Mouse (Mus musculus) retina, postnatal 7 days (tissue): ENCODE measurements around the gene Gse1.

Experiments
- DNase-seq: peaks from one replicate; pipeline ENCODE4 v3.0.0-alpha.2; 2012; ENCODE audit warnings: low read depth, low spot score

Gene Gse1

DNA sequence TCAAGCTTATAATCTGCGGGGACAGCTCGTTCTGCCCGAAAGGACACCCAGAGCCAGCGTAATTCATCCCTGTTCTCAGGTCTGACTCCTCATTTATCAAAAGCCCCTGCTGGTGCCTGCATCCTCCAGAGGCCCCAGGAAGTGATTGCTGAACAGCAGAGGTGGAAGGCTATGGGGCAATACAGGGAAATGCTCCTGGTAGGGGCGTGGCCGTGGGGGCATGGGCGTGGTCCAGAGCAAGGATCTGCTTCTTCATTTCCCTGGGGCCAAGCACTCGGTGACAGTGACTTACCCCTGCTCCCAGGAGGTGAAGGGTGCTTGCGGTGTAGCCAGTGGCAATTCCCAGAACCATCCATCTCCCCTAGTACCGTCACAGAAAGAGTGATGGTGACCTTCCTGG is 217.0 kb downstream of the Gse1 start:
- DNase-seq, result no peak

DNA sequence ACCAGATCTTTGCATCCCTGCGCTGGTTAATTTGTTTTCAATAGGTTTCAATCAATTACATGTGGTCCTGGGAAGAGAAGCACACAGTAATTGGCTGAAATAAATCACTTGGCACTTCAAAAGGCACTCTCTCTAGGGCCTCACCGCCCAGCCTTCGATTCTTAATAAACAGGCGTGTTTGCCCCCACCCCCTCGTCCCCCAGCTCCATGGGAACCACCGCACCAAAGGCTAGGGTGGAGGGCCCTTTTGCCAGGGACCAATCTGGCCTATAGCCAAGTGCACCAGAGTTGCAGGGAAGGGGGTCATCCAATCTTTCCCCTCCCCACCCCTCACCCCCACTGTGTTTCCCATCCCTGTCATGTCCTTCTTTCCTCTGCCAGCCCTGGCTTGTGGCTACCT is 219.9 kb downstream of the Gse1 start:
- no peak for DNase-seq

DNA sequence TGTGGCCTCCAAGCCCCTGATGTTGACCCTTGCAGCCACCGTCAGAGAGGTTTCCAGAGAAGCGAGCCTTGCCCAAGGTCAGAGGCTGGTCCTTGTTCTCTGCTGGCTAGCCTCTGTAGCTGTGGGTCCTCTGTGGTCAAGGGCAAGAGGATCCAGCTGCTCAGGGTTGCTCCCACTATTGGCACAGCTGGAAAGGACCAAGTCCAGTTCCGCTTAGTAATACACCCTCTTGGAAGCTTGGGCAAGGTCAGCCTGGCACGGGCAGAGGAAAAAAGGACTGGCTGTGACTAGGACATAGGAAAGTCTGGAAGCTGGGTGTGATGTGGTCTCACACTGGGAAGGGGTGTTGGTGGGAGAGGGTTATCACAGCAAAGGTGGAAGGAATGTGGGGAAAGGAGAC is 220.9 kb downstream of the Gse1 start:
- DNase-seq, result no peak

DNA sequence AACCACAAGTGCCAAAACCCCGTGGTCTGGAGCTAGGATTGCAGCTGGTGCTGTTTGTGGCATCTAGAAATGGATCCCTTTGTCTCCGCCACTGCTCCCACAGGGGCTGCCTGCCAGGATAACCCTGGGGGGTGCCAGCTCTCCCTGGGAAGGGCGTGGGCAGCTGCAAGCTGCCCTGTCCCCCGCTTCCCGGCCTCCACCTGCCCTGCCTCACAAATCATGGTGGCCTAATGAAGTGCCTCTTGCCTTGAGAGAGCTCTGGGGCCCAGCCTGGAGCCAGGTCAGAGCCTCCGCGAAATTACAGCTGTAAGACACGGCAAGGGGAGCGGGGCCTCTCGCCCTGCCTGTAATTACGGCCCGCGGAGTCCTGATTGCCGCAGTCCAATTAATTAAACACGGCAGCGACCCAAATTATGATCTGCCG is 221.4 kb downstream of the Gse1 start:
- DNase-seq, result no peak

DNA sequence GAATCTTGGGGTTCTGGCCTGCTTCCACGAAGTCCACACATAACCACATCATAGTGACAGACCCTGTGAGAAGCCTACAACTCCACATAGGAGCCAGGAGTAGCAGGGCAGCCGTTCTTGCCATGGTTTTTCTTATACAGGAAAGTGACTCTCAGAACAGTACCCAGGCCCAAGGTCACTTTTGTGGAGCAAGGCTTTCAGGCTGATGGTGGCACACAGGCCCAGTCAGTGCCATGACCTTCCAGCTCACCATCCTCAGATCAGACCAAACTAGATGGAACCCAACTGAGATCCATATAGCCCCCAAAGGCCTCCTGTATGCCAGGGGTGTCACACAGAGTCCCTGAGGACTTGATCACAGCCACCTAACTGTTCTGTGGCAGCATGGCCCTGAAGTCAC is 223.9 kb downstream of the Gse1 start:
- DNase-seq, result no peak

DNA sequence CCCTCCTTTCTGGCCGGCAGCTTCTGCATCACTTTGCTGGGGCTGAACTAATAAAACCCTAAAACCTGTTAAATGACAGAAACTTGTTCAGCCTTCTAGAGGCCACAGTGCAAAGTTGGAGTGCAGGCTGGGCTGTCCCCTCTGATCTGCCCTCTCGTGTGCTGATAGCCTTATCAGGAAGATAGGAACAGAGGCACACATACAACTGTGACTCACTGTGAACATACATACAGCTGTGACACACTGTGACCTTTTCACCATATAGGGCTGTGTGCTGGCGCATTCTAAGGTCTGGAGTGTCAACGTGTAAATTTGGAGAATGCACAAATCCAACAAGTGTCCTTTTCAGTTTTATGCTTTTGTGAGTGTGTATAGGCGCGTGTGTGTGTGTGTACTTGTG is 226.1 kb downstream of the Gse1 start:
- DNase-seq, result no peak

DNA sequence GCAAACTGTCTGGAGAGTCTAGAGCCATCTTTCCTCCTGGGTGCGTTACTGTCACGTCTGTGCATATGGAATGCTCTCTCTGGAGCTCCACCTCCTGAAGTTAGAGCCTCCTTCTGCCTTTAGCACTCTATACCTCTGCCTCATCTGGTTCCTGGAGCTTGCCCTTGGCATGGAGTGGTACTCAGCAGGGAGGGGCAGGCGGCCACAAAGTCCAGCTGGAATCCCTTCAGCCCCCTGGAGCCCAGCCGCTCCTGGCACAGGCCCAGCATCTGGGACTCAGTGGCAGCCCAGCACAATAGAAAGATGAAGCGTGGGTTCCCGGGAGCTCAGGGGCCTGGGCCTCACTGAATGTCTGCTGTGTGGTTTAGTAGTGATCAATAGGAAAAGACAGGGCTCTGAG is 232.1 kb downstream of the Gse1 start:
- no peak for DNase-seq

DNA sequence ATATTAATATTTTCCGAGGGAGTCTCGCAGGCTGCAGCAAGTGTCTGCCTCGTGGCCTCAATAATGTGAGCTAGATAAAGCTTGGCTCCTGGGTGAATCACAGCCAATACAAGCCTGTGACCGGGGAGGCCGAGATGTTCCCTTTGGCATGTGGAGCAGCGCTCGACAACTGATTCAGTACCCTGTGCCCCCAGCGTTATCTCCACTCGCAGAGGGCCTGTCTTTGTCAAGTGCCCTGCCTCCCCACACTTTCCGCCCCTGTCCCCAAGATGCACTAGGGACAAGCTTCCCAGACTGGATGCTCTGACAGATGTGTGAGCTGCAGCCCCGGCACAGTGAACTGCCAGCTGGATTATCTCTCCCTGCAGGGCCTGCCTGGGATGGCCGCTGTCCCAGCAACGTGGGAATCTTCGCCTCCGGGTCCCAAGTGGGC is 233.9 kb downstream of the Gse1 start:
- DNase-seq, result no peak

DNA sequence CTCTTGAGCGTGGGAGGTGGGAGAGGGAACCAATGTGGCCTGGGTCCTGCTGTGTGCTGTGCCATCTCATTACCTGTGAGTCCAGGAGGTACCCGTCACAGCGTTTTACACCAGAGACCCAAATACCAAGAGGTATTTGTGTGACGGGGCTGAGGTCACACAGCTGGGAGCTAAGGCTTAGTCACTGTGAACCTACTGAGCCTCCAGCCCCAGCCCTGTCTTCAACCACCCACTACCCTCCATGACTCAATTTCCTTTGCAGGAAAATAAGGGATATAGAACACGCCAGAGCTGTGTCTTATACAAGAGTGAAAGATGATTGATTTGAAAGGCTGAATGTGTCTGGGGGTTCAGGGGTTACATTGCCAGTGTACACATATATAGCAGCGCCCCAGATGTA is 234.4 kb downstream of the Gse1 start:
- no peak for DNase-seq

DNA sequence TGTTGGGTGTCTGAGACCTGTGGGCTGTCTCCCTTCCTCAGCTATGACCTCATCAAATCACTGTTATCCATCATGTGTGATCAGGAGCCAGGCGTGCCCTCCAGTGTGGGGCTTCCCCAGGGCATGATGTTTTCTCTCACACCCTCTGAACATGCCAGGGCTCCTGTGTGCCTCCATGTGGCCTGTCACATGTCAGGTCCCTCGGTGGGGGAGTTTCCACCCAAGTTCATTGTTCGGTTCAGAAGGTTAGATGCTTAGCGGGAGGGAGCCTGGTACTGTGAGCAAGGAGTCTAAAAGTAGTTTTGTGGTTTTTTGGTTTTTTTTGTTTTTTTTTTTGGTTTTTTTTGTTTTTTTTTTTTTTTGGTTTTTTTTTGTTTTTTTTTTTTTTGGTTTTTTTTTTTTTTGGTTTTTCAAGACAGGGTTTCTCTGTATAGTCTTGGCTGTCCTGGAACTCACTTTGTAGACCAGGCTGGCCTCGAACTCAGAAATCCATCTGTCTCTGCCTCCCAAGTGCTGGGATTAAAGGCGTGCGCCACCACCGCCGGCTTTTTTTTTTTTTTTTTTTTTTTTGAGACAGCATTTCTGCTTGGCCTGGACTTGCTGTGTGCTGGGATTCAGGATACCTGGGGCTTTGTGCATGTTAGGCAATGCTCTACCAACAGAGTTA is 235.8 kb downstream of the Gse1 start:
- DNase-seq, result no peak

DNA sequence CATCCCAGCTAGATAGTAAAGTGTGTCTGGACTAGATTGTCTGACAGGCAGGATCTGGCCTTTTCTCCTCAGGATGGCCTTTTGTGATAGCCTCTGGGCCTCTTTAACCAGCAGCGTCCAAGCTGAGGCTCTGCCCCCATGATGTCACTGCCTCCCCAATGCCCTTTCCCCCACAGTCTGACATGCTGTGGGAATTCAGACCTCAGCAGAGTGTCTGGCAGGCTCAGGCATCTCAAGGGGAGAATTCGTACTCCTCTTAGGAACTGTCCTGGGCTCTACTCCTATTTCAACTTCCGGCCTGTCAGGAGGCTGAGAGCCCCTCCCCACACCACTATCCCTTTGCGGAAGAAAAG is 236.3 kb downstream of the Gse1 start:
- no peak for DNase-seq

DNA sequence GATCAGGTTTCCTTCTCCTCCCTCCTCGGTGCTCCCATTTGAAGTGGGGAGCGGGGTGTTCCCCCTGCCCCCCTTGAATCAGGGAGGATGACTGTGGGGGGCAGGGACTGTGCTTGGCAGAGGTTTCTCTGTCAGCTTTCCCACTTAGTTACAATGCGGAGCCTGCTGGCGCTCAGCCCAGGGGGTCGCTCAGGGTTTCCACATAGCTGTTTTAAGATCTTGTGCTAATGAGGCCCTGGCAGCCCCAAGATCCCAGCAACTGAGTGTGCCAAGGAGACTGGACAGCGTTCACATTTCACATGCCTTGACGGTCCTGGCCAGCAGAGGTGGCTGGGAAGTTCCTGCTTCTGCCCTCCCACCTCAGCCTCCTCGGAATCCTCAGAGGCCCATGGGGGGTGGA is 237.5 kb downstream of the Gse1 start:
- DNase-seq, result no peak

DNA sequence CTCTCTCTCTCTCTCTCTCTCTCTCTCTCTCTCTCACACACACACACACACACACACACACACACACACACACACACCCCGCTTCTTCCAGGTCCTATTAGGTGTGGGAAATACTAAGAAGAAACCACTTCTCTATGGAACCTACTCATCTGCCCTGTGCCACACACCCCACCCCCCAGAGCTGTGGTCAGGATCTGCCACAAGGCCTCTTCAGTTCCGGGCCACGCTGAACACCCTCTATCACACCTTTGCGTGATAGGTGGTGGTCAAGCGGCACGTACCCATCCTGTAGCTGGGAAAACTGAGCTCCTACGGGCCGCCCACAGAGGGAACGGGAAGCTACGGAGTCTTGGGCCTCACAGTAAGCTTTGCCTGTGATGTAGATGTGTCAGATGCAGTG is 238.0 kb downstream of the Gse1 start:
- DNase-seq, result no peak

DNA sequence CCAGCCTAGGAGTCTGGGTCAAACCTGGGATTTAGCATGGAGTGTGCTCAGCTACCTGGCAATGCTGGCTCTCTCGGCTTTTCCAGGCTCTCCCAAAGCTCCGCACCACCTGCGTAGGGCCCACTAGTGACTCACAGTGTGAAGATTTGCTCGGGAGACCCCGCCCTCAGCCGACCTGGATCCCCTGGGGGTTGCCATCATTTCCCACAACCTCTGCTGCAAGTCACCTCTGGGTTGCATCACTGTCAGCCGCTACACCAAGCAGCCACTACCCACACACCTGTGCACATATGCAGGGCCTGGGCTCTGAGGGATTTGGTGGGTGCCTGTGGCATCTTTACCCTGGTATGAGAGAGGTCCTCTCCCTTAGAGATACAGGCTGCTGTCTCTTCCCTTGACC is 239.3 kb downstream of the Gse1 start:
- no peak for DNase-seq

DNA sequence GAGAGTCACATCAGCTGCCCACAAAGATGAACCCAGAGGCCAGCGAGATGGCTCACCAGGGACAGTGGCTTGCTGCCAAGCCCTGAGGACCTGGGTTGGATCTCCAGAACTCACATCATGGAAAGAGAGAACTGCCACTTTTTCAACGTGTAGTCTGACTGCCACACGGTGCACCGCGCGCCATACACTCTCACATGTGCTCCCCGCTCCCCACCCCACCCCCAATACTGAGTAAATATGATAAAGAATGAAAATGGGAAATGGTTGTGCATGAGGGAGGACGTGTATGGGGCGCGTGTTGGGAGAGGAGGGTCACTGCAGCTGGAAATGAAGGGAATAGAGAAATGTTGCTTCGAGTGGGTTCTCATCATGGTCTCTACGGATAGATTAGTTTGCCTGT is 241.9 kb downstream of the Gse1 start:
- no peak for DNase-seq

DNA sequence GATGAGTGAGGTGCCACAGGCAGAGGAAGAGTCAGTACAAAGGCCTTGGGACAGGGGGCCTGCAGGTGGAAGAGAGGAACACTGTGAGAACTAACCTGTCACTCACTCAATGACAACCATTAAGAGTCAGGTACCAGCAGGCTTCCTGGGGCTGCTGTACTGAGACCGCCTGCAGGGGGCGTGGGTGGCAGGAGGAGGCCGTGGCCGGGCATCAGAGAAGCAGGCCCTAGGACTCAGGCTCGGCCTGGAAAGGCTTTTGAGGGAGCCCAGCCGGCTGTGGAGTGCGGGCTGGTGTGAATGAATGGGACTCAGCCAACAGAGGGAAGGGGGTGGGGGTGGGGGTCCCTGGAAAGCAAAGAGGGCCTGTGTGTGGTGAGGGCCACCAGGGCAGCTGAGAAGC is 242.9 kb downstream of the Gse1 start:
- no peak for DNase-seq

DNA sequence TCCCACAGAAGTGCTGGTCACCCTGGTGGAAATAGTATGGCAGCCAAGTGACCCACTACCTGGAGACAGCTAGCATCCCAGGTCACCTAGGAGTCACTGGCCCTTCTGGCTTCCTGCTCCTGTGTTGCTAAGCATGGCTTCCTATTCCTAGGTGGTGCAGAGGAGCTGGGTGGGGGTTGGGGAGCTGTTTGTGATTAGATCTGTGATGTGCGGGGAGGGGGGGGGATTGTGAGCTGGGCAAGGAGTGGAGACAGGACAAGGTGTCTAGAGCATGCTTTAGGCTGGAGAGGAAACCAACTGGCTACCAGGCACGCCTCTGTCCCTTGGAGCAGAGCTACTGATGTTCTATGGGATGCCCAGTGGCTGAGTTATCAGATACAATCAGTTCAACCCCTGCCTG is 243.5 kb downstream of the Gse1 start:
- DNase-seq, result no peak

DNA sequence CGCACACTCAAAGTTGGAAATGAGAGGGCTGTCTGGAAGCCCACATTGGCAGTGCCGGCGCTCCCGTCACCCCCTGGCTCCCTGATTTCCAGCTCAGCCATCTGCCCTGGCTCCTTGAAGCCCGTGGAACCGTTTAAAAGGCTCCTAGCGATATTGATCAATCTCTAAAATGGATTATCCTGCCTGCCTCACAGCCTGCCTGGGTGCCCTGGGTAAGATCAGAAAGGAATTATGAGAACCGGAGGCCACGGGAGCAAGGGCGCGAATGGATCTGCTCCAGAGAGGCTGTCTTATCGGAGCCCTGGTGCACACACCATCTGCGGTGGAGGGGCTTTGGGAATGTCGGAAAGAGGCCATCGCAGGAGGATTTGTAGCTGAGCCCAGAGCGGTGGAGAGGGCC is 244.0 kb downstream of the Gse1 start:
- no peak for DNase-seq

DNA sequence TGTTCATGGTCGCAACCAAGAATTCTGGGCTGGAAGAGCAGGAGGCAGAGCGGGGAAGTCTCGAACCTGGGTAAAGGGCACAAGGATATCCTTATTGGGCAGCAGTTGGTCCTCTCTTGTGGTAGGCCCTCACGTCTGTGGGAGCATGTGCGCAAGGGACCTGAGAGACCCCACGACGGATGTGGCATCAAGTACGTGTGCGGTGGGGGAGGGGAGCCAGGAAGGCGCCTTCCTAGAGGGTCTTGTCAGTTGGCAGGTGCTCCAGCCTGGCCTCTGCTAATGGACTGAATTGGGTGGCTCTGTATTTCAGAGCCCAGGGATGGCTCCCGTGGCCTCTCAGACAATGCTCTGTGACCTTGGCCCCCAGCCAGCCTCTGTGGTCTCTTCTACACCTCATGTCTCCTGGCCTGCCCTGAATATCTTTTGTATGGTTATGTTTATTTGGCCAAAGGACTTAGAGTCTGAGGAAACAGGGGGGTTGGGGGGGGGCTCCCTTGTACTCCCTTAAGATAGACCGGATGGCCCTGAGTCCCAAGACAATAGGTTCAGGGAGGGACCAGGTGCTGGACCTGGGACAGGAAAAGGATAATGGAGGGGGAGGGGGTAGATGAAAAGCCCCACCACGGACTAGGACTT is 245.6 kb downstream of the Gse1 start:
- no peak for DNase-seq

DNA sequence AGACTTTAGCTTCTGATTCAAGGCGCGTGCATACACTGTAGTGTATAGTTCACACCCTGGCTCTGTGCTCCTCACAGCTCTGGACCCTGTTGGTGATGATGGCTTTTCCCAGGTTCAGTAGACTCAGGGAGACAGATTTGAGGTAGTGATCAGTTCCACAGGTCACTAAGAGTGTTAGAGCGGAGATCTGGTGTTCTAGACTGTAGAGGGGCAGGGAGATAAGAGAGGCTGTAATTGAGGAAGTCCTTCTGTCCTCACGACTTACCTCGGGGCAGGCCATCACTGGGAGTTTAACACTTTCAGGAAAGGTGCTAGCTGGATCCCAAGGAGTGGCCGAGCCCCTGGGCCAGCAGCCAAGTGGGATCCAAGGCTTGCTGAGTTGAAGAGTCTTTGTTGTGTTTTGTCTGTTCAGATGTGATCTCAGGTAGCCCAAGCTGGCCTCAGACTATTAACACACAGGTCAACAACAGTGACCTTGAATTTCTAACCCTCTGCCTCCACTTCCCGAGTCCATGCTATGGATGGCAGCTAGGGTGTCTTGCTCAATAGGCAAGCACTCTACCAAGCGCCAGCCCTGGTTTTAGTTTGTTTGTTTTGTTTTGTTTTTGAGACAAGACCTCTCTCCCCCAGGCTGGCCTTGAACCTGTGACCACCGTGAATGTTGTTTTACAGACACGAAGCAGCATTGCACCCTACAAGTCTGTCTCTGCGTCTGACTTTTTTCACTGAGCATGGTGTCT is 246.4 kb downstream of the Gse1 start:
- DNase-seq, result no peak

DNA sequence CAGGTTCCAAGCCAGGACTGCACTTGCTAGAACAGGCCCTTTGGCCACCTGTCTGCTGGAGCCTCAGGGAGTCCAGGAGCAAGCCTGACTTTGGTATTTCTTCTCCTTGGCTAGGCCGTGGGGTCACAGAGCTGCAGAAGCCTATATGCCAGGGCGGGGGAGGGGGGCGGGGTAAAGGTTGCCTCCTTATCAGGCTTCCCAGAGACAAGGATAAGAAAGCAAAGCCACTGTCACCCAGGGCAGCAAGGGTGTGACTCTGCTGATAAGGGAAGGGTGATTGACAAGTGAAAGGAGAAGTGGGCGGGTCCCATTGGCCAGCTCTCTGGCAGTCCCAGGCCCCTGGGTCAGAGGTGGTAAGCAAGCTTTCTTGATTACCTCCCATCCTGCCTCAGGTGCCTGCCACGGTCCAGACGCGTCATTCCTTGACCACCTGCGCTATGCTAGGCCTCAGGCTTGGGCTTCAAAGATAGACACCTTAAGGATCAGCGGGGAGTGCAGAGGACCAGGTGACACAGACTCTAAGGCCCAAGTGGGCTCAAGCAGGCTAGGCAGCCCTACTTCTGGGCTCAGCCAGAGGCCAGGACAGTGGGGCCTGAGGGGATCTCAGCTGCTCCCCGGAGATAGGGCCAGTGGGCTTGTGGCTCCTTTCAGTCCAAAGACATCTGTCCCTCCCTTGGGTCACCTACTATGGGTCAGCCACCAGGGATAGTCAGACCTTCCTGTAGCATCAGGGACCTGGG is 247.4 kb downstream of the Gse1 start:
- DNase-seq, result no peak
